Mouse (Mus musculus): ENCODE measurements around the gene Actr3. TPM values are rescaled to one million over a fixed set of nuclear protein-coding genes. Genes with fewer than 3 reads are reported as not detected.
"Not testable (repeated sequence)": the region's sequence is repeated elsewhere in the genome, so short reads cannot be mapped to it uniquely, and the experiment has no call there.

Gene Actr3
- polyA plus RNA-seq, 1 experiment from 2014 or later, result 214 TPM

GRCm38 (mm10) chr1:125390065-125390754 lies 45.3 kb downstream of the Actr3 start:
- not testable (repeated sequence) for H3K4me3 ChIP-seq (replicated peaks); H3K9me3 ChIP-seq (replicated peaks); H3K27me3 ChIP-seq (replicated peaks); ATAC-seq (ENCODE audit: low FRiP score); H3K9ac ChIP-seq (replicated peaks); H3K27ac ChIP-seq (replicated peaks); H3K4me1 ChIP-seq; H3K4me2 ChIP-seq; H3K36me3 ChIP-seq
- 86% methylated on average over 4 of the region's 4 CpGs for WGBS

- WGBS, result 85% methylated on average over 1 of the region's 1 CpGs
- H3K9me3 ChIP-seq (replicated peaks); H3K27me3 ChIP-seq (replicated peaks); ATAC-seq (ENCODE audit: low FRiP score); H3K4me2 ChIP-seq; H3K4me1 ChIP-seq; H3K4me3 ChIP-seq (replicated peaks); H3K27ac ChIP-seq (replicated peaks); H3K36me3 ChIP-seq; H3K9ac ChIP-seq (replicated peaks): not testable (repeated sequence)
Measured at GRCm38 (mm10) chr1:125389634-125390033, 45.9 kb downstream of the Actr3 start.

- Histone ChIP-seq H3K4me1 (no peaks in the 10 kb centered on the region), H3K4me2 (no peak overlapping the region), H3K9me3 (replicated peaks) (no peaks in the 10 kb centered on the region), H3K27me3 (replicated peaks) (no peaks in the 10 kb centered on the region), H3K9ac (replicated peaks) (no peak overlapping the region), H3K27ac (replicated peaks) (no peak overlapping the region), H3K36me3 (peaks cover 7% of the 10 kb centered on the region; the same call in 1 of the 2 replicates), H3K4me3 (replicated peaks) (no peak overlapping the region)
- WGBS, result 22% methylated on average over 3 of the region's 3 CpGs
- ATAC-seq (ENCODE audit: low FRiP score), result no peak
Measured at GRCm38 (mm10) chr1:125388370-125388769, 47.2 kb downstream of the Actr3 start.

GRCm38 (mm10) chr1:125386217-125386616 lies 49.3 kb downstream of the Actr3 start:
- H3K9ac ChIP-seq (replicated peaks), result no peak overlapping the region
- H3K4me2 ChIP-seq, result no peak overlapping the region
- H3K36me3 ChIP-seq, result peaks cover 6% of the 10 kb centered on the region; the same call in 1 of the 2 replicates
- ATAC-seq (ENCODE audit: low FRiP score), result no peak
- no peaks in the 10 kb centered on the region for H3K27me3 ChIP-seq (replicated peaks)
- H3K27ac ChIP-seq (replicated peaks), result no peak overlapping the region
- H3K4me1 ChIP-seq, result no peaks in the 10 kb centered on the region
- no peak overlapping the region for H3K4me3 ChIP-seq (replicated peaks)
- WGBS, result 83% methylated on average over 7 of the region's 7 CpGs
- no peaks in the 10 kb centered on the region for H3K9me3 ChIP-seq (replicated peaks)

- Histone ChIP-seq H3K4me3 (replicated peaks) (no peak overlapping the region), H3K27me3 (replicated peaks) (no peaks in the 10 kb centered on the region), H3K36me3 (no peaks in the 10 kb centered on the region), H3K27ac (replicated peaks) (no peak overlapping the region), H3K4me1 (no peaks in the 10 kb centered on the region), H3K9me3 (replicated peaks) (no peaks in the 10 kb centered on the region), H3K9ac (replicated peaks) (no peak overlapping the region), H3K4me2 (no peak overlapping the region)
- ATAC-seq (ENCODE audit: low FRiP score), result no peak
- 68% methylated on average over 6 of the region's 6 CpGs for WGBS
Measured at GRCm38 (mm10) chr1:125382622-125383021, 52.9 kb downstream of the Actr3 start.

GRCm38 (mm10) chr1:125378889-125379288 lies 56.6 kb downstream of the Actr3 start:
- peak; percentile 31; the same call in 1 of the 2 replicates for ATAC-seq (ENCODE audit: low FRiP score)
- 41% methylated on average over 3 of the region's 3 CpGs for WGBS
- H3K9me3 ChIP-seq (replicated peaks), result no peaks in the 10 kb centered on the region
- no peak overlapping the region for H3K4me3 ChIP-seq (replicated peaks)
- no peaks in the 10 kb centered on the region for H3K4me1 ChIP-seq
- H3K27ac ChIP-seq (replicated peaks), result no peak overlapping the region
- no peaks in the 10 kb centered on the region for H3K27me3 ChIP-seq (replicated peaks)
- no peaks in the 10 kb centered on the region for H3K36me3 ChIP-seq
- no peak overlapping the region for H3K4me2 ChIP-seq
- H3K9ac ChIP-seq (replicated peaks), result no peak overlapping the region

- no peak overlapping the region for H3K27ac ChIP-seq (replicated peaks)
- H3K4me3 ChIP-seq (replicated peaks), result no peak overlapping the region
- H3K4me1 ChIP-seq, result no peaks in the 10 kb centered on the region
- H3K36me3 ChIP-seq, result no peaks in the 10 kb centered on the region
- H3K4me2 ChIP-seq, result no peak overlapping the region
- ATAC-seq (ENCODE audit: low FRiP score), result no peak
- H3K9ac ChIP-seq (replicated peaks), result no peak overlapping the region
- H3K27me3 ChIP-seq (replicated peaks), result no peaks in the 10 kb centered on the region
- 75% methylated on average over 5 of the region's 5 CpGs for WGBS
- no peaks in the 10 kb centered on the region for H3K9me3 ChIP-seq (replicated peaks)
Measured at GRCm38 (mm10) chr1:125372855-125373254, 62.7 kb downstream of the Actr3 start.

- Histone ChIP-seq H3K27ac (replicated peaks) (no peak overlapping the region), H3K9me3 (replicated peaks) (no peaks in the 10 kb centered on the region), H3K4me2 (no peak overlapping the region), H3K27me3 (replicated peaks) (no peaks in the 10 kb centered on the region), H3K4me3 (replicated peaks) (no peak overlapping the region), H3K36me3 (no peaks in the 10 kb centered on the region), H3K4me1 (no peaks in the 10 kb centered on the region), H3K9ac (replicated peaks) (no peak overlapping the region)
- ATAC-seq (ENCODE audit: low FRiP score), result 0 out of 2 replicates have a peak, but pooled peaks have one; percentile 41
- 35% methylated on average over 6 of the region's 6 CpGs for WGBS
Measured at GRCm38 (mm10) chr1:125370779-125371178, 64.7 kb downstream of the Actr3 start.

- H3K9ac ChIP-seq (replicated peaks), result no peak overlapping the region
- H3K27me3 ChIP-seq (replicated peaks), result no peaks in the 10 kb centered on the region
- no peaks in the 10 kb centered on the region for H3K4me1 ChIP-seq
- H3K9me3 ChIP-seq (replicated peaks), result no peaks in the 10 kb centered on the region
- ATAC-seq (ENCODE audit: low FRiP score), result no peak
- no peak overlapping the region for H3K4me3 ChIP-seq (replicated peaks)
- H3K4me2 ChIP-seq, result no peak overlapping the region
- no peaks in the 10 kb centered on the region for H3K36me3 ChIP-seq
- 97% methylated on average over 4 of the region's 4 CpGs for WGBS
- H3K27ac ChIP-seq (replicated peaks), result no peak overlapping the region
Measured at GRCm38 (mm10) chr1:125365576-125365975, 70.0 kb downstream of the Actr3 start.

GRCm38 (mm10) chr1:125351416-125352037 lies 84.0 kb downstream of the Actr3 start:
- Histone ChIP-seq H3K27me3 (replicated peaks) (no peaks in the 10 kb centered on the region), H3K9me3 (replicated peaks) (no peaks in the 10 kb centered on the region), H3K4me3 (replicated peaks) (no peak overlapping the region), H3K4me1 (no peaks in the 10 kb centered on the region), H3K36me3 (no peaks in the 10 kb centered on the region), H3K9ac (replicated peaks) (no peak overlapping the region), H3K27ac (replicated peaks) (no peak overlapping the region), H3K4me2 (no peak overlapping the region)
- 84% methylated on average over 4 of the region's 4 CpGs for WGBS
- no peak for ATAC-seq (ENCODE audit: low FRiP score)

- Histone ChIP-seq H3K36me3 (no peaks in the 10 kb centered on the region), H3K4me3 (replicated peaks) (no peak overlapping the region), H3K9ac (replicated peaks) (no peak overlapping the region), H3K4me1 (no peaks in the 10 kb centered on the region), H3K9me3 (replicated peaks) (no peaks in the 10 kb centered on the region), H3K4me2 (no peak overlapping the region), H3K27ac (replicated peaks) (no peak overlapping the region), H3K27me3 (replicated peaks) (no peaks in the 10 kb centered on the region)
- 88% methylated on average over 5 of the region's 5 CpGs for WGBS
- no peak for ATAC-seq (ENCODE audit: low FRiP score)
Measured at GRCm38 (mm10) chr1:125350843-125351242, 84.7 kb downstream of the Actr3 start.

GRCm38 (mm10) chr1:125345854-125346253 lies 89.7 kb downstream of the Actr3 start:
- Histone ChIP-seq H3K4me3 (replicated peaks) (no peak overlapping the region), H3K27ac (replicated peaks) (no peak overlapping the region), H3K4me1 (no peaks in the 10 kb centered on the region), H3K9ac (replicated peaks) (no peak overlapping the region), H3K27me3 (replicated peaks) (no peaks in the 10 kb centered on the region), H3K4me2 (no peak overlapping the region), H3K36me3 (no peaks in the 10 kb centered on the region), H3K9me3 (replicated peaks) (no peaks in the 10 kb centered on the region; the same call in 1 of the 2 replicates)
- no peak for ATAC-seq (ENCODE audit: low FRiP score)
- WGBS, result 93% methylated on average over 9 of the region's 9 CpGs
